Mouse (Mus musculus) ovary, postnatal 36 days (tissue): Measurements from ENCODE around the gene Cyren.

Source experiments
- DNase-seq: peaks from one replicate; pipeline ENCODE4 v3.0.0; 2022; ENCODE audit warnings: low spot score, mixed read lengths

Gene Cyren

DNA sequence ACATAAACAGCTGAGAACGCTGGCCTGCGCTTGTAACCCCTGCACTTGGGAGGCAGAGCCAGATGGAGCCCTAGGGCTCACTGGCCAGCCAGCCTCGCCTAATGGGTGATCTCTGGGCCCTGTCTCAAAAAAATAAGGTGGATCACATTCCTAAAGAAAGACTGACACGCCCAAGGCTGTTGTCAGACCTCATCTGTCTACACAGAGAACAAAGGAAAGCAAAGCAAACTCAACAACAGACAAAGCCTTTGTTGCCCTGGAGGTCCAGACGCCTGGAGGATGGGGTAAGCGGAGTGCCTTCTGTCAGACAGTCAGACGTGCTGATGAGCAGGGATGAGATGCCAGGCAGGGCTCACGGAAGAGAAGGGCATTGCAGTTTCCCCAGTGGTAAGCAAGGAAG, 11.1 kb downstream of the Cyren start:
- DNase-seq = no peak

DNA sequence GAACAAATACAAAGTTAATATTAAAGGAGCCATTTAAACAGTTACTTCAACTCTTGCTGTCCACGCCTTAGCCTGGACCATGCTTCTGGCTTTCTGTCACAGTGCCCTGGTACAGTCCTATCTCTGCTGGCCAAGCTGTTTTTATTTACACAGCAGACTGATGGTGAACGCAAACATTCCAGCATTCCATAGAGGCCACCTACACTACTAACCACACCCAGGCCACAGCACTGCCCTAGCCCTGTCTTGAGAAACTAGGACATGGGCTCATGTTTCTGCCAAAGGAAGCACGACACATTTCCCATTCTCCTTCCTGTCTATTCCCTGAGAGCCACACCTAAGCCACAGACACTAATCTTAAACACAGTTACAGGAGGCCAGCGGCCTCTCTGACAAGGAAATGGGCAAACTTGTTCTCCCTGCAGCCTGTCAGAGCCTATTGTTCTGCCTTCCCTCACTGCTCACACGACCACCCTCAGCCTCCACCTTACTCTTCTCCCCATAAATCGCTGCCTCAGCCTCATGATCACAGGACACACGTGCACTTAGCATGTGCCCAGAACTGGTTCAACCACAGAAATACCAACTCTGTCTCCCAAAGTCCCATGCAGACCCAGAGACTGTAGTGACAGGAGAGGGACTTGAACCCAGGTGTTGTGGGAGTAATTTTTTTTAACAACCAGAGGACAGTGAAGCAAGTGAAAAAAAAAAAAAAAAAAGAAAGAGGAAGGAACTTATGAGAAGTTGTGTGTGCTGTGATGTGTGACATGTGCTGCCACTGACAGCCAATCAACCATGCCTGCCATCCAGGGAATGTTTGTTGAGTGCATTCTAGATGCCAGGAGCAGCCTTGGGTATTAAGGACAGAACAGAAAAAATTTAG, 11.9 kb downstream of the Cyren start:
- DNase-seq = no peak

DNA sequence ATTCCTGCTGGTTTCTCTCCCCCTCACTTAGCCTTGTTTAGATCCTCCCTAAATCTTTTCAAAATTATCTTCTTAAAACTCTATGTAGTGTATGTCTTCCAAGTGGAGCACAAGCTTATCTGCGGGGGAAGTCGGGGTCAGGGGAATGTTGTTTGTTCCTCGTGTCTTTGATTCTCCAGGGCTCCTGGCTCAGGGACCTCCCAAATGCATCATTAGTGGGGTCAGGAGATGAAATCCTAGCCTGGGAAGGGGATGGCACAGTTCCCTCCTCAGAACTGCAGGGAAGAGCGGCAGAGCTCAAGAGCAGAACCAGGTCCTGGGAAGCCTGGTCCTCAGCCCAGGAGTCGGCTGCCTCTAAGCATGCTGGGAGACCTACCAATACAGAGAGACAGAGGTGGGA, 12.6 kb downstream of the Cyren start:
- no peak for DNase-seq

DNA sequence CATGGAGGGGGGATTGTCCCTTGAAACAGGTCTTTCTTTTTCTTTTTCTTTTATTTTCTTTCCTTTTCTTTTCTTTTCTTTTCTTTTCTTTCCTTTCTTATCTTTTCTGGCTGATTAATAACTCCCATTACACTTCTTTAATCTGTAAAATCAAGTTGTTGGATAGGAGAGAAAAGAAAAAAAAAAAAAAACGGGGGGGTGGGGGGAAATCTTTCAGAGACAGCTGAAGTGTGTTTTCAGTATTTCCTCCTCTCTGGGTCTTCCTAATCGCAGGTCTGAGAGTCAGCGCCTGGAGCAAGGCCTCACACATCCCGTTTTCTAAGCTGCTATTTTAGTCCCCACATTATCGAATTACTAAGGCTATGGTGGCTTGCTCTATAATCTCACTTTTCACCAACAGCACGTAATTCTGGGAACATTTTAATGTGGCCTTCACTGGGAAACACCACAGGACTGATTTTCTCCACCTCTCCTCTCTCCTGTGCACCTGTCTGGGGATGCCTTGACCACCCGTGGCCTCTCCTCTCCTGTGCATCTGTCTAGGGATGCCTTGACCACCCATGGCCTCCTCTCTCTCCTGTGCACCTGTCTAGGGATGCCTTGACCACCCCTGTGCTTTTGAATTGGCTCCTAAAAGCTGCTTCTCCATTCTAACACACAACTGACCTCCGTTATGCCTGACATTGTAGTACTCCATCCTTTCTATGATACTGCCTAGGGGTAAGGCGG, 13.9 kb downstream of the Cyren start:
- no peak for DNase-seq

DNA sequence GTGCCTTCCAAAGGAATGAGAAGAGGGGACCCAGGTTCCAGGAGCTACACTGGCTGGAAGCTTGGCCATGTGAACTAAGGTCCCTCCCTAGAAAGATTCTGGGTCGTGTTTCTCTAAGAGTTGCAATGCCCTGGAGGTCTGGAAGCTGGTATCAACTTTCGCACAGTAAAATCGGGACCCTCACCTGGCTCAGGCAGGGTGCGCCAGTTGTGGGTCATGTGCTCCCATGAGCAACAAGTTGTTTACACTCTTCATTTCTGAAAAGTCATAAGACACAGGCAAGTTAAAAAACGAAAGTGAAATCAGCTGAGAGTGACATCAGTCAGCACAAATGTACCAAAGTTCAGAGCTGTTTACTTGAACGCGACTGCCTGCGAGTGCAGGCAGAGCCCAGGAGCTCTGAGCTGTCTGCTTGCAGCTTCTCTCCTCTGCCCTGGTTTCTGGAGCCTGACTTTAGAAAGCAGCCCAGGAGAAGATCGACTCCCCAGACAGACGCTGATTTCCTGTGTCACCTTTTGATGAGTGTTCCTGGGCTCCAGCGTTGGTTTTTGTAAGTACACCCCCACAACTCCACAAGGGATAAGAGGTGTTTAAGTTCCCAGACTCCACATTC, 15.0 kb downstream of the Cyren start, which contains the start of gene Tmem140:
Tmem140 (plus strand) TSS at position 356 of the 613 bp plus-strand sequence.
- DNase-seq = peak; percentile 42

DNA sequence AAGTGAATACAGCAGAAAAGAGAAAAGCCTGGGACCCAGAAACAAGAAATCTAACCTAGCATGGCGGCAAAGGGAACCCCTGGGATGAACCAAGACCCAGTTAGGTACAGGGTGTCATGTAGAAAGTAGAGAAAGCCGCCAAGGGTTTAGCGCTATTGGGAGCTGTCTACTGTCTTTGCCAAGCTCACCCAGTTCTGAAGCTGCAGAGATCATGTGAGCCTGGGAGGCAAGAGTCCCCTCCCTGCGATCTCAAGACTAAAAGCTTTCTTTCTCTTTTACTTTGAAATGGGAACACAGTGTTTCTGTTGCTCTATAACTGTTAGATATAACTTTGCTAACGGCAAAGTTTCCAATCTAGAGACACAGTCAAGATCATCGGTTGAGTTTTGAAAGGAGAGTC, 15.5 kb downstream of the Cyren start:
- DNase-seq = no peak

DNA sequence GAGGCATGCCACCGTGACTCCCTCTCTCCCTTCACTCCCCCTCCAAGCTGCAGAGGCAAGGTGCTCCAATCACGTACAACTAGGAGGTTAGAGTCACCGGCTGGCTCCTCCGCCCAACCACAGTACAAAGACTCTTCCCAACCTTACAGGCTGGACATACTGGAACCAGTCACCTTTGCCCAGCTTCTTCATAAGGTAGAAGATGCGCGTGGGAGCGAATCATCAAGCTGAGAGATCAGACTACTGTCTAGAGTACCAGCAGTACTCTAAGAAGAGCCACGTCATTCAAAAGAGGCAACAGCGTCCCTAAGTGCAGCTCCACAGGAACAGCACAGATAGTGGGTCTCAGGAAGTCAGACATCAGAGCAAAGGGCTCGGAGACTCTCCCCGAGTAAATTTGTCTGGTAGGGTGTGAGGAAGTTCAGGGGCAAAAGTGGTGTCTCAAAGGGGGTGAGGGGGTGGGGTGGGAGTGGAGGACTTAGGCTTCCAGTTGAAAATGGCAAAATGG, 16.3 kb downstream of the Cyren start:
- no peak for DNase-seq

DNA sequence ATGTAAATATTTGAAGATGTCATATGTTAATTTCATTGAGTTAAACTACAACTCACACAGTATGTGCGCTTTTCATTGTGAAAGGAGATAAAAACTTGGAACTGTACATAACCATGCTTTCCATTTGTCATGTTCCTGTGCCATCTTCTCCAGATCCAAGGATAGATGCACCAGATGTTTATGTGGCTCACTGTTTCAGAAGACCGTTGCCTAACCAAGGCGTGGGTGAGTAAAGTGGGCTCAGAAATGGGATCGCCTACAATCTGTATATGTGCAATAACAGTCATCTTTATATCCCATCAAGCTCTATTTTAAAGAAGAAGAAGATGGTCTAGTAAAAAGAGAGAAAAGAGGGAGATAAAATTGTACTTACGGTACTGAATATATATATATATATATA, 45.5 kb downstream of the Cyren start:
- no peak for DNase-seq

DNA sequence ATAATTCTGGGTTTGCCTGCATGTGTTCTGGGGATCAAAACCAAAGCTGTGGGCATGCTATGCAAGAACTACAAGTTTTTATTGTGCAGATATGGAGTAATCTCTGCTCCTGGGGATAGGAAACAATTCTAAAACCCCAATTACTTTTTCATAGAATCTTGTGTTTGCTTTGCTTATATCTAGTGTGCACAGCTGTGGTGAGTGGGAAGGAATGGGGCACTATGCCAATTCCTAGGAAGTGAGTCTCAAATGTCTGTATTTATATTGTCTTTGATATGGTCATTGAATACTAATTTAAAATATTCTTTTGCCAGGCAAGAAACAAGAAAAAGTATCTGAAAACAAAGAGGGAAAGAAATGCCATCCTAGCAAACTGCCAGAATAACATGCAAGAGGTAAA, 53.5 kb downstream of the Cyren start:
- DNase-seq = no peak
